In the genomic region with DNA sequence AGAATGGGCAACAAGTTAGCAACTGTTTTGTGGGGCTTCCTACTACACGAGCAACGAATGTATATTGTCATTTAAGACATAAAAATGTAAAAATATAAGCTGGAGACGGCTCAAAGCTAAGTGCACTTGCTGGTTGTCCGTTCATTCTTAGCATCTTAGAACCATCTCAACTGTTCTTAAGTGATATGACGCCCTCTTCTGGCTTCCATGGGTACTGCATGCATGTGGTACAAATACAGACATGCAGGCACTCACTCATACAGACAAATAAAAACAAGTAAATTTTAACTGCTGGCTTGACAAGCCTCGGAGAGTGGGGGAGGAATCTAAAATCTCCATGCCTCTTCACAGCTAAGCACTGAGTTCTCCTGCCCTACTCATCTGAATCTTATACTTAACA, we compare ENCODE assay signal across 9 mouse cellular contexts. TPM values are rescaled to one million over a fixed set of nuclear protein-coding genes. Genes with fewer than 3 reads are reported as not detected.
DNase-seq lines count a peak whose midpoint lies in the region; ATAC-seq and TF ChIP-seq lines count a peak whose summit lies in the region.
"Had no signal": no experiment of that assay in that cellular context is flagged by ENCODE, and none has a peak within 500 bp of the region (broad histone marks: within the 10 kb centered on the region; RNA-seq: fewer than 3 reads in every experiment).

No protein-coding gene starts in this region.

- H3K36me3 ChIP-seq in G1E (replicated peaks): no peaks in the 10 kb centered on the region
- H3K36me3 ChIP-seq in neural tube, embryonic 15.5 days: no peaks in the 10 kb centered on the region

- H3K9me3 ChIP-seq in G1E (replicated peaks): no peaks in the 10 kb centered on the region
- H3K9me3 ChIP-seq in neural tube, embryonic 15.5 days (replicated peaks): no peaks in the 10 kb centered on the region

- no peak overlapping the region for H3K4me2 ChIP-seq in neural tube, embryonic 15.5 days

- no peak for ATAC-seq in G1E (ENCODE audit: extremely low read depth, insufficient number of reproducible peaks, low FRiP score, poor library complexity, severe bottlenecking)
- no peak for ATAC-seq in megakaryocyte progenitor cell, adult 5-6 weeks (replicated peaks; ENCODE audit: poor library complexity)
- ATAC-seq in neural tube, embryonic 15.5 days (ENCODE audit: low FRiP score): no peak

- TF ChIP-seq POLR2A in brain, embryonic 14.5 days (IDR thresholded peaks at IDR 0.05; ENCODE audit: borderline replicate concordance, extremely low read depth, insufficient read depth, insufficient read length, poor library complexity, severe bottlenecking): no peak

- WGBS in neural tube, embryonic 15.5 days: 74% methylated on average over 6 of the region's 6 CpGs

- H3K27ac ChIP-seq in layer of hippocampus, adult 2 months: no peak overlapping the region
- no peak overlapping the region for H3K27ac ChIP-seq in neural tube, embryonic 15.5 days (replicated peaks)

- no peaks in the 10 kb centered on the region for H3K27me3 ChIP-seq in G1E (ENCODE audit: insufficient read depth, low read length)
- no peaks in the 10 kb centered on the region for H3K27me3 ChIP-seq in neural tube, embryonic 15.5 days (replicated peaks)

- no peak overlapping the region for H3K4me3 ChIP-seq in layer of hippocampus, adult 2 months
- no peak overlapping the region for H3K4me3 ChIP-seq in G1E (ENCODE audit: low read depth, low read length)
- no peak overlapping the region for H3K4me3 ChIP-seq in neural tube, embryonic 15.5 days (replicated peaks)

- no peaks in the 10 kb centered on the region for H3K4me1 ChIP-seq in G1E (ENCODE audit: insufficient read depth, low read depth, low read length)
- H3K4me1 ChIP-seq in neural tube, embryonic 15.5 days: peaks cover 7% of the 10 kb centered on the region

- no peak overlapping the region for H3K9ac ChIP-seq in neural tube, embryonic 15.5 days (replicated peaks)

- peak; percentile 77 for TF ChIP-seq CTCF in layer of hippocampus, adult 2 months (conservative IDR thresholded peaks at IDR 0.05)
- peak; percentile 38; the same call in 1 of the 2 replicates for TF ChIP-seq CTCF in G1E (IDR thresholded peaks at IDR 0.05; ENCODE audit: low read depth, low read length)
- TF ChIP-seq CTCF in brain, embryonic 14.5 days (IDR thresholded peaks at IDR 0.05; ENCODE audit: borderline replicate concordance, extremely low read depth, insufficient read depth, insufficient read length): peak; percentile 40; the same call in 1 of the 2 replicates

- DNase-seq in layer of hippocampus, adult 2 months (ENCODE audit: low spot score in 2 of 2): peak in 1 of 2 experiments; percentile 57
- DNase-seq in layer of hippocampus, adult 9-10 months (ENCODE audit: low spot score): no peak
- DNase-seq in G1E (ENCODE audit: low spot score): no peak
- DNase-seq in brain, embryonic 14.5 days (ENCODE audit: low read depth): peak; percentile 45
- DNase-seq in naive thymus-derived CD4-positive, alpha-beta T cell, adult 2 months (ENCODE audit: low read depth): peak; percentile 3
- DNase-seq: kidney, adult 18-20 months had no signal

RNA-seq across cellular contexts. Expression of a gene that starts 55.3 kb away (rescaled TPM):
- total RNA-seq in layer of hippocampus, adult 2 months (2021): not detected
- total RNA-seq in G1E (2014; fragmentation: Nextera tagmentation) (not detected in 2 replicates), G1E (2017) (0.11 TPM in 1 of 2 replicates, not detected in the other)
- not detected in 2 replicates for polyA plus RNA-seq in G1E (2012)
- polyA plus RNA-seq in brain, embryonic 14.5 days (2012; rRNA removed): not detected in 2 replicates
- not detected in 2 replicates for total RNA-seq in megakaryocyte progenitor cell, adult 5-6 weeks (2015)
- not detected in 2 replicates for total RNA-seq in megakaryocyte progenitor cell, adult 5-6 weeks (2017)
- polyA plus RNA-seq in neural tube, embryonic 15.5 days (2015; fragmentation: Nextera tagmentation; extraction: Ambion mirVana): not detected in 2 replicates
- polyA plus RNA-seq: lung, embryonic 16.5 days had no signal

Comparison
In these comparisons a context has a peak if more than half of its experiments do, and no peak if none do; other contexts are left out.
1. DNase-seq: peak in brain, embryonic 14.5 days (single experiment) and naive thymus-derived CD4-positive, alpha-beta T cell, adult 2 months (single experiment); none in layer of hippocampus, adult 9-10 months (single experiment) and G1E (single experiment).
2. Peak in every context shown above with its lines, with median percentiles within 50 percentile points of each other: CTCF ChIP-seq.